Mouse (Mus musculus): ENCODE results near the gene Pdilt. TPM values are rescaled to one million over a fixed set of nuclear protein-coding genes. Genes with fewer than 3 reads are reported as not detected.

Gene Pdilt
- total RNA-seq, 1 experiment: not detected

- in situ Hi-C loops (cut with MboI; ENCODE audit: low sequenced_read_pairs in 2 of 2, unreplicated experiment in 2 of 2): loop anchor here in 1 of 2 experiments (10.0 kb wide), 1 partner anchor 496 kb away; no protein-coding TSS in a partner anchor
- no peaks in the 10 kb centered on the region for H3K36me3 ChIP-seq (ENCODE audit: control insufficient read depth, insufficient read depth, low read length, poor library complexity, severe bottlenecking)
Measured at GRCm38 (mm10) chr7:119511143-119511542, 12.1 kb downstream of the Pdilt start.

GRCm38 (mm10) chr7:119490041-119490780 lies 33.1 kb downstream of the Pdilt start:
- Histone ChIP-seq H3K36me3 (ENCODE audit: control insufficient read depth, insufficient read depth, low read length, poor library complexity, severe bottlenecking) (no peaks in the 10 kb centered on the region), H3K27ac (ENCODE audit: insufficient read depth, low read depth, low read length, poor library complexity, severe bottlenecking) (no peak overlapping the region), H3K4me1 (ENCODE audit: control insufficient read depth in 2 of 2, insufficient read depth in 2 of 2, low read length in 2 of 2, poor library complexity in 1 of 2) (no peaks in the 10 kb centered on the region), H3K4me3 (ENCODE audit: insufficient read depth in 1 of 2, low read depth in 1 of 2, low read length in 2 of 2, poor library complexity in 1 of 2, severe bottlenecking in 1 of 2) (no peak overlapping the region), H3K9me3 (ENCODE audit: control insufficient read depth, insufficient read depth, low read depth, low read length) (no peaks in the 10 kb centered on the region), H3K9ac (ENCODE audit: insufficient read depth, low read depth, low read length, poor library complexity, severe bottlenecking) (no peak overlapping the region)
- in situ Hi-C loops (cut with MboI; ENCODE audit: low sequenced_read_pairs in 2 of 2, unreplicated experiment in 2 of 2): no loop called here
- TF ChIP-seq MAFK (IDR thresholded peaks at IDR 0.05; ENCODE audit: insufficient read depth, low read depth, low read length) (no peak), CHD2 (IDR thresholded peaks at IDR 0.05; ENCODE audit: low read depth, low read length) (no peak), HCFC1 (IDR thresholded peaks at IDR 0.05; ENCODE audit: borderline replicate concordance, insufficient read depth, low read length) (no peak), ZC3H11A (IDR thresholded peaks at IDR 0.05; ENCODE audit: borderline replicate concordance, low read depth, low read length) (no peak), ZNF384 (IDR thresholded peaks at IDR 0.05; ENCODE audit: low read depth, low read length) (no peak)
- DNase-seq (ENCODE audit: low read depth, low spot score): no peak

More at GRCm38 (mm10) chr7:119511143-119511542, 12.1 kb downstream of the Pdilt start:
- Histone ChIP-seq H3K4me3 (ENCODE audit: insufficient read depth in 1 of 2, low read depth in 1 of 2, low read length in 2 of 2, poor library complexity in 1 of 2, severe bottlenecking in 1 of 2) (no peak overlapping the region), H3K9me3 (ENCODE audit: control insufficient read depth, insufficient read depth, low read depth, low read length) (no peaks in the 10 kb centered on the region), H3K9ac (ENCODE audit: insufficient read depth, low read depth, low read length, poor library complexity, severe bottlenecking) (no peak overlapping the region), H3K27ac (ENCODE audit: insufficient read depth, low read depth, low read length, poor library complexity, severe bottlenecking) (no peak overlapping the region), H3K4me1 (ENCODE audit: control insufficient read depth in 2 of 2, insufficient read depth in 2 of 2, low read length in 2 of 2, poor library complexity in 1 of 2) (no peaks in the 10 kb centered on the region)
- TF ChIP-seq MAFK (IDR thresholded peaks at IDR 0.05; ENCODE audit: insufficient read depth, low read depth, low read length) (no peak), HCFC1 (IDR thresholded peaks at IDR 0.05; ENCODE audit: borderline replicate concordance, insufficient read depth, low read length) (no peak), CHD2 (IDR thresholded peaks at IDR 0.05; ENCODE audit: low read depth, low read length) (no peak), ZNF384 (IDR thresholded peaks at IDR 0.05; ENCODE audit: low read depth, low read length) (no peak), ZC3H11A (IDR thresholded peaks at IDR 0.05; ENCODE audit: borderline replicate concordance, low read depth, low read length) (no peak)
- DNase-seq (ENCODE audit: low read depth, low spot score): no peak

DNA sequence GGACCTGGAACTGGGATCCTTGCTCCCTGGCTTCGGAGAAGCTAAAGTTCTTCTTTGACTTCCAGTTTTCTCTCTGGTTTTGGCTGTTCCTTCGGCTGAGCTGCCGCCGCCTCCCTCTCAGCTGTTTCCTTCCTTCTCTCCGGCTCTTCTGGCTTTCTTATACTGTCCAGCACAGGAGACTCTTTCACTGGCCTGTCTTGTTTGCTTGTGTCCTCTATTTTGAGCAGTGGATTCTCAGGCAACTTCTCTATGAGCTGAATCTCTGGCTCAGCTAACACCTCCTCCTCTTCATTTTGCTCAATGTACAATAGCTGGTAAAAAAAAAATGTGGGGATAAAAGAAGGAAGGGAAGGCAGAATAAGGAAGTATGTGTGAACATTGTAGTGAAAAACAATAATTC lies 36.6 kb downstream of the Pdilt start:
- Histone ChIP-seq H3K9me3 (ENCODE audit: control insufficient read depth, insufficient read depth, low read depth, low read length) (no peaks in the 10 kb centered on the region), H3K4me3 (ENCODE audit: insufficient read depth in 1 of 2, low read depth in 1 of 2, low read length in 2 of 2, poor library complexity in 1 of 2, severe bottlenecking in 1 of 2) (no peak overlapping the region), H3K36me3 (ENCODE audit: control insufficient read depth, insufficient read depth, low read length, poor library complexity, severe bottlenecking) (no peaks in the 10 kb centered on the region), H3K27ac (ENCODE audit: insufficient read depth, low read depth, low read length, poor library complexity, severe bottlenecking) (no peak overlapping the region), H3K9ac (ENCODE audit: insufficient read depth, low read depth, low read length, poor library complexity, severe bottlenecking) (no peak overlapping the region), H3K4me1 (ENCODE audit: control insufficient read depth in 2 of 2, insufficient read depth in 2 of 2, low read length in 2 of 2, poor library complexity in 1 of 2) (no peaks in the 10 kb centered on the region)
- no peak for TF ChIP-seq MAFK (IDR thresholded peaks at IDR 0.05; ENCODE audit: insufficient read depth, low read depth, low read length)
- no peak for TF ChIP-seq HCFC1 (IDR thresholded peaks at IDR 0.05; ENCODE audit: borderline replicate concordance, insufficient read depth, low read length)
- no peak for TF ChIP-seq ZNF384 (IDR thresholded peaks at IDR 0.05; ENCODE audit: low read depth, low read length)
- no peak for TF ChIP-seq ZC3H11A (IDR thresholded peaks at IDR 0.05; ENCODE audit: borderline replicate concordance, low read depth, low read length)
- DNase-seq (ENCODE audit: low read depth, low spot score): no peak
- in situ Hi-C loops (cut with MboI; ENCODE audit: low sequenced_read_pairs in 2 of 2, unreplicated experiment in 2 of 2): no loop called here

GRCm38 (mm10) chr7:119484154-119484553 lies 39.1 kb downstream of the Pdilt start:
- no peaks in the 10 kb centered on the region for H3K36me3 ChIP-seq (ENCODE audit: control insufficient read depth, insufficient read depth, low read length, poor library complexity, severe bottlenecking)
- no peak overlapping the region for H3K9ac ChIP-seq (ENCODE audit: insufficient read depth, low read depth, low read length, poor library complexity, severe bottlenecking)
- H3K4me3 ChIP-seq (ENCODE audit: insufficient read depth in 1 of 2, low read depth in 1 of 2, low read length in 2 of 2, poor library complexity in 1 of 2, severe bottlenecking in 1 of 2): no peak overlapping the region
- in situ Hi-C loops (cut with MboI; ENCODE audit: low sequenced_read_pairs in 2 of 2, unreplicated experiment in 2 of 2): no loop called here
- H3K4me1 ChIP-seq (ENCODE audit: control insufficient read depth in 2 of 2, insufficient read depth in 2 of 2, low read length in 2 of 2, poor library complexity in 1 of 2): no peaks in the 10 kb centered on the region
- DNase-seq (ENCODE audit: low read depth, low spot score): no peak
- H3K27ac ChIP-seq (ENCODE audit: insufficient read depth, low read depth, low read length, poor library complexity, severe bottlenecking): no peak overlapping the region
- H3K9me3 ChIP-seq (ENCODE audit: control insufficient read depth, insufficient read depth, low read depth, low read length): no peaks in the 10 kb centered on the region
- TF ChIP-seq CHD2 (IDR thresholded peaks at IDR 0.05; ENCODE audit: low read depth, low read length) (no peak), ZNF384 (IDR thresholded peaks at IDR 0.05; ENCODE audit: low read depth, low read length) (no peak), HCFC1 (IDR thresholded peaks at IDR 0.05; ENCODE audit: borderline replicate concordance, insufficient read depth, low read length) (no peak), MAFK (IDR thresholded peaks at IDR 0.05; ENCODE audit: insufficient read depth, low read depth, low read length) (no peak), ZC3H11A (IDR thresholded peaks at IDR 0.05; ENCODE audit: borderline replicate concordance, low read depth, low read length) (no peak)
